Mouse (Mus musculus): Measurements from ENCODE around the gene Lrig1.

Gene Lrig1

GRCm38 (mm10) chr6:94646274-94646863, 53.6 kb downstream of the Lrig1 start:
- peak; percentile 54 to 58 for DNase-seq

- no peak for DNase-seq
Measured at GRCm38 (mm10) chr6:94645723-94646122, 54.2 kb downstream of the Lrig1 start.

- DNase-seq, result no peak
Measured at GRCm38 (mm10) chr6:94644641-94645040, 55.3 kb downstream of the Lrig1 start.

GRCm38 (mm10) chr6:94643989-94644388, 56.0 kb downstream of the Lrig1 start:
- no peak for DNase-seq

- no peak for DNase-seq
Measured at GRCm38 (mm10) chr6:94642048-94642447, 57.9 kb downstream of the Lrig1 start.

- DNase-seq, result no peak
Measured at GRCm38 (mm10) chr6:94640297-94640696, 59.7 kb downstream of the Lrig1 start.

GRCm38 (mm10) chr6:94637024-94637434, 62.9 kb downstream of the Lrig1 start:
- peak in 1 of 2 experiments; percentile 48 for DNase-seq

- no peak for DNase-seq
Measured at GRCm38 (mm10) chr6:94635343-94635742, 64.6 kb downstream of the Lrig1 start.

- peak in 1 of 2 experiments; percentile 32 for DNase-seq
Measured at GRCm38 (mm10) chr6:94634710-94635109, 65.2 kb downstream of the Lrig1 start.

GRCm38 (mm10) chr6:94634274-94634673, 65.7 kb downstream of the Lrig1 start:
- peak; percentile 40 to 41 for DNase-seq

GRCm38 (mm10) chr6:94631779-94632082, 68.2 kb downstream of the Lrig1 start:
- DNase-seq, result no peak

- no peak for DNase-seq
Measured at GRCm38 (mm10) chr6:94631051-94631778, 68.7 kb downstream of the Lrig1 start.

GRCm38 (mm10) chr6:94628787-94629186, 71.2 kb downstream of the Lrig1 start:
- DNase-seq, result no peak

- no peak for DNase-seq
Measured at GRCm38 (mm10) chr6:94627714-94628595, 72.0 kb downstream of the Lrig1 start.

GRCm38 (mm10) chr6:94626807-94627206, 73.2 kb downstream of the Lrig1 start:
- no peak for DNase-seq

GRCm38 (mm10) chr6:94625896-94626295, 74.1 kb downstream of the Lrig1 start:
- peak; percentile 31 to 43 for DNase-seq

GRCm38 (mm10) chr6:94624543-94624942, 75.4 kb downstream of the Lrig1 start:
- no peak for DNase-seq

- DNase-seq, result peak; percentile 78 to 79
Measured at GRCm38 (mm10) chr6:94622983-94623382, 77.0 kb downstream of the Lrig1 start.

GRCm38 (mm10) chr6:94620801-94621301, 79.1 kb downstream of the Lrig1 start:
- DNase-seq, result no peak

- no peak for DNase-seq
Measured at GRCm38 (mm10) chr6:94620287-94620686, 79.7 kb downstream of the Lrig1 start.

GRCm38 (mm10) chr6:94618671-94619070, 81.3 kb downstream of the Lrig1 start:
- no peak for DNase-seq

- DNase-seq, result no peak
Measured at GRCm38 (mm10) chr6:94615936-94616335, 84.0 kb downstream of the Lrig1 start.

- no peak for DNase-seq
Measured at GRCm38 (mm10) chr6:94614346-94614745, 85.6 kb downstream of the Lrig1 start.

Measured in thymus, postnatal 36 days (tissue).